Mouse (Mus musculus): ENCODE data around the gene Fggy. TPM values are rescaled to one million over a fixed set of nuclear protein-coding genes. Genes with fewer than 3 reads are reported as not detected.

Fggy gene
- polyA plus RNA-seq, 1 experiment from 2014 or later: 22.8 TPM

- Histone ChIP-seq H3K4me3 (ENCODE audit: low read length) (no peak overlapping the region), H3K27ac (ENCODE audit: low read length) (no peak overlapping the region)
- WGBS: 51% methylated on average over 4 of the region's 4 CpGs
Measured at GRCm38 (mm10) chr4:95586274-95587001, 29.1 kb downstream of the Fggy start.

GRCm38 (mm10) chr4:95588722-95589283, 31.5 kb downstream of the Fggy start:
- H3K9me3 ChIP-seq (ENCODE audit: control insufficient read depth, low read length): no peaks in the 10 kb centered on the region
- no peak overlapping the region for H3K9ac ChIP-seq (ENCODE audit: low read depth, low read length)
- no peak overlapping the region for H3K27ac ChIP-seq (ENCODE audit: low read length)
- no peak overlapping the region for H3K4me3 ChIP-seq (ENCODE audit: low read length)
- H3K4me1 ChIP-seq (ENCODE audit: control insufficient read depth, insufficient read depth, low read length): no peaks in the 10 kb centered on the region
- ATAC-seq: no peak
- no peaks in the 10 kb centered on the region for H3K36me3 ChIP-seq (ENCODE audit: control insufficient read depth, insufficient read depth, low read length)
- no peaks in the 10 kb centered on the region for H3K27me3 ChIP-seq (replicated peaks; ENCODE audit: control insufficient read depth, insufficient read depth, low read length)
- no peak overlapping the region for H3K4me2 ChIP-seq (ENCODE audit: low read depth, low read length)
- 83% methylated on average over 2 of the region's 2 CpGs for WGBS

More at GRCm38 (mm10) chr4:95586274-95587001, 29.1 kb downstream of the Fggy start:
- no peaks in the 10 kb centered on the region for H3K4me1 ChIP-seq (ENCODE audit: control insufficient read depth, insufficient read depth, low read length)
- no peaks in the 10 kb centered on the region for H3K27me3 ChIP-seq (replicated peaks; ENCODE audit: control insufficient read depth, insufficient read depth, low read length)
- no peaks in the 10 kb centered on the region for H3K36me3 ChIP-seq (ENCODE audit: control insufficient read depth, insufficient read depth, low read length)
- no peak for ATAC-seq
- H3K4me2 ChIP-seq (ENCODE audit: low read depth, low read length): no peak overlapping the region
- no peak overlapping the region for H3K9ac ChIP-seq (ENCODE audit: low read depth, low read length)
- H3K9me3 ChIP-seq (ENCODE audit: control insufficient read depth, low read length): no peaks in the 10 kb centered on the region

GRCm38 (mm10) chr4:95590878-95591277, 33.6 kb downstream of the Fggy start:
- no peak for ATAC-seq
- Histone ChIP-seq H3K27ac (ENCODE audit: low read length) (no peak overlapping the region), H3K36me3 (ENCODE audit: control insufficient read depth, insufficient read depth, low read length) (no peaks in the 10 kb centered on the region), H3K4me3 (ENCODE audit: low read length) (no peak overlapping the region), H3K9me3 (ENCODE audit: control insufficient read depth, low read length) (no peaks in the 10 kb centered on the region), H3K9ac (ENCODE audit: low read depth, low read length) (no peak overlapping the region), H3K27me3 (replicated peaks; ENCODE audit: control insufficient read depth, insufficient read depth, low read length) (no peaks in the 10 kb centered on the region), H3K4me2 (ENCODE audit: low read depth, low read length) (no peak overlapping the region), H3K4me1 (ENCODE audit: control insufficient read depth, insufficient read depth, low read length) (no peaks in the 10 kb centered on the region)
- WGBS: 89% methylated on average over 3 of the region's 3 CpGs

GRCm38 (mm10) chr4:95597208-95597607, 39.9 kb downstream of the Fggy start:
- no peaks in the 10 kb centered on the region for H3K9me3 ChIP-seq (ENCODE audit: control insufficient read depth, low read length)
- WGBS: 61% methylated on average over 6 of the region's 6 CpGs
- H3K27me3 ChIP-seq (replicated peaks; ENCODE audit: control insufficient read depth, insufficient read depth, low read length): no peaks in the 10 kb centered on the region
- no peaks in the 10 kb centered on the region for H3K36me3 ChIP-seq (ENCODE audit: control insufficient read depth, insufficient read depth, low read length)
- H3K4me2 ChIP-seq (ENCODE audit: low read depth, low read length): no peak overlapping the region
- ATAC-seq: no peak
- 0 out of 2 replicates have a peak, but pooled peaks cover 2% of the 10 kb centered on the region for H3K4me1 ChIP-seq (ENCODE audit: control insufficient read depth, insufficient read depth, low read length)
- H3K27ac ChIP-seq (ENCODE audit: low read length): no peak overlapping the region
- no peak overlapping the region for H3K9ac ChIP-seq (ENCODE audit: low read depth, low read length)
- H3K4me3 ChIP-seq (ENCODE audit: low read length): no peak overlapping the region

- H3K4me3 ChIP-seq (ENCODE audit: low read length): no peak overlapping the region
- no peak for ATAC-seq
- 0 out of 2 replicates have a peak, but pooled peaks cover 2% of the 10 kb centered on the region for H3K4me1 ChIP-seq (ENCODE audit: control insufficient read depth, insufficient read depth, low read length)
- WGBS: 80% methylated on average over 4 of the region's 4 CpGs
- no peak overlapping the region for H3K4me2 ChIP-seq (ENCODE audit: low read depth, low read length)
- H3K9ac ChIP-seq (ENCODE audit: low read depth, low read length): no peak overlapping the region
- H3K9me3 ChIP-seq (ENCODE audit: control insufficient read depth, low read length): no peaks in the 10 kb centered on the region
- H3K27ac ChIP-seq (ENCODE audit: low read length): no peak overlapping the region
- H3K36me3 ChIP-seq (ENCODE audit: control insufficient read depth, insufficient read depth, low read length): no peaks in the 10 kb centered on the region
- H3K27me3 ChIP-seq (replicated peaks; ENCODE audit: control insufficient read depth, insufficient read depth, low read length): no peaks in the 10 kb centered on the region
Measured at GRCm38 (mm10) chr4:95601776-95602175, 44.5 kb downstream of the Fggy start.

- Histone ChIP-seq H3K4me3 (ENCODE audit: low read length) (no peak overlapping the region), H3K9ac (ENCODE audit: low read depth, low read length) (no peak overlapping the region), H3K4me2 (ENCODE audit: low read depth, low read length) (no peak overlapping the region), H3K4me1 (ENCODE audit: control insufficient read depth, insufficient read depth, low read length) (no peaks in the 10 kb centered on the region), H3K36me3 (ENCODE audit: control insufficient read depth, insufficient read depth, low read length) (no peaks in the 10 kb centered on the region), H3K27me3 (replicated peaks; ENCODE audit: control insufficient read depth, insufficient read depth, low read length) (no peaks in the 10 kb centered on the region), H3K27ac (ENCODE audit: low read length) (no peak overlapping the region), H3K9me3 (ENCODE audit: control insufficient read depth, low read length) (no peaks in the 10 kb centered on the region)
- 75% methylated on average over 1 of the region's 1 CpGs for WGBS
- no peak for ATAC-seq
Measured at GRCm38 (mm10) chr4:95603254-95603653, 45.9 kb downstream of the Fggy start.

GRCm38 (mm10) chr4:95610663-95611062, 53.4 kb downstream of the Fggy start:
- Histone ChIP-seq H3K9me3 (ENCODE audit: control insufficient read depth, low read length) (no peaks in the 10 kb centered on the region), H3K9ac (ENCODE audit: low read depth, low read length) (no peak overlapping the region), H3K4me1 (ENCODE audit: control insufficient read depth, insufficient read depth, low read length) (no peaks in the 10 kb centered on the region), H3K27ac (ENCODE audit: low read length) (no peak overlapping the region), H3K27me3 (replicated peaks; ENCODE audit: control insufficient read depth, insufficient read depth, low read length) (no peaks in the 10 kb centered on the region), H3K36me3 (ENCODE audit: control insufficient read depth, insufficient read depth, low read length) (no peaks in the 10 kb centered on the region), H3K4me3 (ENCODE audit: low read length) (no peak overlapping the region), H3K4me2 (ENCODE audit: low read depth, low read length) (no peak overlapping the region)
- no peak for ATAC-seq
- 88% methylated on average over 1 of the region's 1 CpGs for WGBS

GRCm38 (mm10) chr4:95611390-95611789, 54.1 kb downstream of the Fggy start:
- Histone ChIP-seq H3K4me1 (ENCODE audit: control insufficient read depth, insufficient read depth, low read length) (no peaks in the 10 kb centered on the region), H3K4me2 (ENCODE audit: low read depth, low read length) (no peak overlapping the region), H3K36me3 (ENCODE audit: control insufficient read depth, insufficient read depth, low read length) (no peaks in the 10 kb centered on the region), H3K9ac (ENCODE audit: low read depth, low read length) (no peak overlapping the region), H3K27me3 (replicated peaks; ENCODE audit: control insufficient read depth, insufficient read depth, low read length) (no peaks in the 10 kb centered on the region), H3K27ac (ENCODE audit: low read length) (no peak overlapping the region), H3K4me3 (ENCODE audit: low read length) (no peak overlapping the region), H3K9me3 (ENCODE audit: control insufficient read depth, low read length) (no peaks in the 10 kb centered on the region)
- no peak for ATAC-seq
- 88% methylated on average over 6 of the region's 6 CpGs for WGBS

GRCm38 (mm10) chr4:95621046-95621445, 63.7 kb downstream of the Fggy start:
- H3K27ac ChIP-seq (ENCODE audit: low read length): no peak overlapping the region
- H3K27me3 ChIP-seq (replicated peaks; ENCODE audit: control insufficient read depth, insufficient read depth, low read length): no peaks in the 10 kb centered on the region
- no peaks in the 10 kb centered on the region for H3K36me3 ChIP-seq (ENCODE audit: control insufficient read depth, insufficient read depth, low read length)
- no peak overlapping the region for H3K4me2 ChIP-seq (ENCODE audit: low read depth, low read length)
- WGBS: 90% methylated on average over 3 of the region's 3 CpGs
- 0 out of 2 replicates have a peak, but pooled peaks cover 5% of the 10 kb centered on the region for H3K4me1 ChIP-seq (ENCODE audit: control insufficient read depth, insufficient read depth, low read length)
- ATAC-seq: no peak
- no peak overlapping the region for H3K4me3 ChIP-seq (ENCODE audit: low read length)
- no peak overlapping the region for H3K9ac ChIP-seq (ENCODE audit: low read depth, low read length)
- no peaks in the 10 kb centered on the region for H3K9me3 ChIP-seq (ENCODE audit: control insufficient read depth, low read length)
